Mouse (Mus musculus) bone marrow, adult 2 months (tissue): ENCODE measurements around the gene Rpl35a. TPM values are rescaled to one million over a fixed set of nuclear protein-coding genes. Genes with fewer than 3 reads are reported as not detected.
A peak's percentile ranks its signal among the peaks of the same experiment; 100 is the strongest.
"Not testable (repeated sequence)": the region's sequence is repeated elsewhere in the genome, so short reads cannot be mapped to it uniquely, and the experiment has no call there.

Source experiments
- H3K27ac ChIP-seq: fragments of 200-500 bp; 2 replicates; pipeline ENCODE4 v1.5.1; 2012; ENCODE audit warnings: low read depth, mild to moderate bottlenecking, control low read depth, inconsistent platforms, low read length; ENCODE audit not compliant: control insufficient read depth, poor library complexity, insufficient read depth
- H3K4me1 ChIP-seq: fragments of 200-500 bp; 2 replicates; pipeline ENCODE4 v1.6.1; 2011; ENCODE audit warnings: low read length; ENCODE audit not compliant: control insufficient read depth, insufficient read depth
- H3K4me3 ChIP-seq: fragments of 200-500 bp; replicated peaks from 2 replicates; pipeline ENCODE3; 2011; ENCODE audit warnings: mild to moderate bottlenecking, low read depth, low read length, control low read depth; ENCODE audit not compliant: control insufficient read depth
- CTCF ChIP-seq: fragments of 200-500 bp; IDR thresholded peaks from 2 replicates; pipeline ENCODE4 v1.5.1; 2011; ENCODE audit warnings: low read length, control low read depth; ENCODE audit not compliant: control insufficient read depth, insufficient read depth
- POLR2A ChIP-seq: fragments of 200-500 bp; IDR thresholded peaks from 2 replicates; pipeline ENCODE4 v1.6.1; 2011; ENCODE audit warnings: low read depth, mild to moderate bottlenecking, control low read depth, low read length, borderline replicate concordance; ENCODE audit not compliant: control insufficient read depth
- WGBS: fragments of 180-500 bp; shearing (Covaris S2); methylation state at CpG from one replicate; pipeline ENCODE4 v1.1.7; 2018; 5-methylcytosine and 5-hydroxymethylcytosine counted together
- polyA plus RNA-seq: library from polyadenylated mRNA; stranded (reverse); fragments of >200 nt; gene quantifications from 2 replicates; pipeline ENCODE4 v1.2.4, GENCODE M21; 2011; ENCODE audit warnings: low replicate concordance; ENCODE audit not compliant: missing spikeins, insufficient read depth, insufficient read length

Gene Rpl35a
- polyA plus RNA-seq, 1 experiment: 1,406 TPM

DNA sequence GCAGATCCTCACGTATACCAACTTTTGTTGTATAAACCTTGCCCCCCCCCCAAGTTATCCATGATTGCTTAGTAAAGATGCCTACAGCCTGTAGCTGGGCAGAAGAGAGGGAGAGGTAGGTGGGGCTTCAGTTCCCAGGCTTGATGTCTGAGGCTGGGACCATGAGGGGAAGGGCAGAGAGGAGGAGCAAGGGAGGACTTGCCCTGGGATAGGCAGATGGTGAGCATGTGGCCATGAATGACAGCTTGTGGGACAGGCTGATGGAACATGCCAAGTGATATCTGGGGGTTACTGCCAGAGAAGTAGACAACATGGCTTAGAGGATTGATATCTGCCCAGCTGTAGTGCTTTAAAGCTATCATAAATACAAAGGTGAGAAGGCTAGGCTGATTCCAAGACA is 8.2 kb upstream of the Rpl35a start:
- Histone ChIP-seq H3K27ac (no peak overlapping the region), H3K4me1 (peaks cover 2% of the 10 kb centered on the region; the same call in 1 of the 2 replicates), H3K4me3 (no peak overlapping the region)
- TF ChIP-seq CTCF (no peak), POLR2A (no peak)
- WGBS: 77% methylated on average over 1 of the region's 1 CpGs

DNA sequence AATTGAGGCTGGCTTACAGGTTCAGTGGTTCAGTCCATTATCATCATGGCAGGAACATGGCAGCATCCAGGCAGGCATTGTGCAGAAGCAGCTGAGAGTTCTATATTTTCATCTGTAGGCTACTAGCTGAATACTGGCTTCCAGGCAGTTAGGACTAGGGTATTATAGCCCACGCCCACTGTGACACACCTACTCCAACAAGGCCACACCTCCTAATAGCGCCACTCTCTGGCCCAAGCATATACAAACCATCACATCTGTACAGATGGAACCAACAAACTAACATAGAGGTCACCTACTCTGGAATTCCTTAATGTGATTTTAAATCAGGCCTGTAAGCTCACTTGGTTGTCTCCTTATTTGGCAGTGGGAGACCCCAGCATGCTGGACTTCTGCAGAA is 7.6 kb upstream of the Rpl35a start:
- Histone ChIP-seq H3K4me1 (no peaks in the 10 kb centered on the region), H3K4me3 (no peak overlapping the region), H3K27ac (no peak overlapping the region)
- WGBS: 80% methylated on average over 2 of the region's 2 CpGs
- TF ChIP-seq POLR2A: no peak
- TF ChIP-seq CTCF: no peak

DNA sequence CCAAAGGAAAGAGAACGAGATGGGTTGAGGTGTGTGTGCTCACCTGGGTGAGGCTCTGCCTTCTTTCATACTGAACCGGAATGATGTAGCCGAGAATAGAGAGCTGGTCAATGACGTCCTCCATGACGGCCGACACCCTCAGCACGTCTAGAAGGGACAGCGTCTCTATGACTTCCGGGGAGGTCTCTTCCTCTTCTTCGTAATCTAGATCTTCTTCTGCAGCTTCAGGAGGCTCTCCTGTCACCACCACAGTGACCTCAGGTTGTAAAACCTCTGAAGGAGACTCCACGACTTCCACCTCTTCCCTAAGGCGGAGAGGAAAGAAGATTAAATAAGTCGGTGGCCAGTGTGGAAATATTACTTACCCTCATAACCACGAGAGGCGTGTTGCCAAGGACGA is 6.4 kb upstream of the Rpl35a start:
- H3K4me3 ChIP-seq: no peak overlapping the region
- no peak overlapping the region for H3K27ac ChIP-seq
- H3K4me1 ChIP-seq: no peaks in the 10 kb centered on the region
- 60% methylated on average over 16 of the region's 16 CpGs for WGBS
- TF ChIP-seq POLR2A: no peak

DNA sequence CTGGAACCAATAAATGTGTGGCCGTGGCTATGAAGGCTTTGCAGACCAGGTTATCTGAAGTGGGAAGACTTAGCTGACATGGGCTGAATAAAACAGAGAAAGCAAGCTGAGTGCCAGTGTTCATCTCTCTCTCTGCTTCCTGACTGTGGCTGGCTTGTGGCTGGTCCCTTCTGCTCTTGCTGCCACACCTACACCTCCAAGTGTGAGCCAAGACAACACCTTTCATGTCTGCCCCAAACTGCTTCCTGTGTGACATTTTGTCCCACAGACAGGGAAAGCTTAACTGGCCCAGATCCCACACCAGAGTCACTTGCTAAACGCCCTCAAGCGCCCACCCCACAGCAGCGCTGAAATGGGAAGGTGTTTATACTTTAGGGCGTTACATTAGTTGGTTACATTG is 3.1 kb upstream of the Rpl35a start:
- no peak overlapping the region for H3K4me3 ChIP-seq
- H3K27ac ChIP-seq: no peak overlapping the region
- no peak for TF ChIP-seq POLR2A
- H3K4me1 ChIP-seq: peaks cover 1% of the 10 kb centered on the region; the same call in 1 of the 2 replicates
- WGBS: 65% methylated on average over 5 of the region's 5 CpGs

DNA sequence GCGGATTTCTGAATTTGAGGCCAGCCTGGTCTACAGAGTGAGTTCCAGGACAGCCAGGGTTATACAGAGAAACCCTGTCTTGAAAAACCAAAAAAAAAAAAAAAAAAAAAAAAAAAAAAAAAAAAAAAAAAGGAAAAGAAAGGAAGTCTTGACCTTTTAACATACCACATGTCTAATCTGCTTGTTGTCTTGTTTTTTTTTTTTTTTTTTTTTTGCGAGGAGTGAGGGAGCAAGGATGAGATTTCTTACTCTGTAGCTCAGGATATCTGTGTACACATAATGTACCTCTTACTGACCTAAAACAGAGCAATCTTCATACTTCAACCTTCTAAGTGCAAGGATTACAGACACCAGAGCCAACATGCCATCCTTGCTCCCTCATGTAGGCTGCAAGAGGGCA is 1.3 kb upstream of the Rpl35a start:
- not testable (repeated sequence) for H3K27ac ChIP-seq, H3K4me3 ChIP-seq, H3K4me1 ChIP-seq
- 57% methylated on average over 2 of the region's 2 CpGs for WGBS

DNA sequence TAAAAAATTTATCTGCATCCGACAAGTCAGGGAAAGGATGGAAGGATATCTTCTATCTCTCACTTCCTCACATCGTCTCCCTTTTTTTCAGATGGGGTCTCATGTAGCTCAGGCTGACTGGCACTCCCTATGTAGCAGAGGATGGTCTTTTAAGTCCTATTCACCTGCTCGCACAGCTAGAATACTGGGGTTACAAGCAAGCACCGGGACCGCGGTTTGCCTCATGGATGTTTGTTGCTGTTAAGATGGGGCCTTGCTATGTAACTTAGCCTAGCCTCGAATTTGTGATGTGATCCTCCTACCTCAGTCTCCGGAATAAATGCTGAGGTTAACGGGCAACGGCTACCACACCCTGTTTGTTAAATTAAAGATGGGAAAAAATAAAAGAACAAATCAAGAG is 598 bp upstream of the Rpl35a start:
- H3K4me1 ChIP-seq: peaks cover 2% of the 10 kb centered on the region; the same call in 1 of the 2 replicates
- 17% methylated on average over 10 of the region's 10 CpGs for WGBS
- TF ChIP-seq CTCF (no peak), POLR2A (no peak)
- peak overlapping the region; percentile 21 for H3K4me3 ChIP-seq
- no peak overlapping the region for H3K27ac ChIP-seq

DNA sequence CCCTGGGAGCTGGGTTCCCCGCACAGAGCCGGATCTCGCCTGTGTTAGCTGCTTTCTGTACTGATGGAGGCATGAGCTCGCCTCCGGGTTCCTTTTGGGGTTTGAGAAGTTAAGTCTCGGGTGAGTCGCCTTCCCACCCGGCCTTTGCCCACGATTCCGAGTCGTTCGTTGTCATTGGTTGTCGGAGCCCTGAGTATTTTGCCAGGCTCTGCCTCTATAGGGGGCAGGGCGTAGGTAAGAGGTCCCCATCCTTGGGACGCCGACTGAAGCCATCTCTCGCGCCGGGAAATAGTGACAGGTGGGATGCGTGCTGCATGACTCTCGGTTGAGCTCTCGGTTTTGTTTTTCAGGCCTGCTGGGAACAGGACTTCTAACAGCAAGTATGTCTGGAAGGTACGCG is 533 bp downstream of the Rpl35a start:
- peak overlapping the region; percentile 96 for H3K4me3 ChIP-seq
- TF ChIP-seq CTCF: no peak
- no peak for TF ChIP-seq POLR2A
- H3K4me1 ChIP-seq: peaks cover 2% of the 10 kb centered on the region; the same call in 1 of the 2 replicates
- under 1% methylated on average over 24 of the region's 24 CpGs for WGBS
- peak overlapping the region; percentile 89 for H3K27ac ChIP-seq

DNA sequence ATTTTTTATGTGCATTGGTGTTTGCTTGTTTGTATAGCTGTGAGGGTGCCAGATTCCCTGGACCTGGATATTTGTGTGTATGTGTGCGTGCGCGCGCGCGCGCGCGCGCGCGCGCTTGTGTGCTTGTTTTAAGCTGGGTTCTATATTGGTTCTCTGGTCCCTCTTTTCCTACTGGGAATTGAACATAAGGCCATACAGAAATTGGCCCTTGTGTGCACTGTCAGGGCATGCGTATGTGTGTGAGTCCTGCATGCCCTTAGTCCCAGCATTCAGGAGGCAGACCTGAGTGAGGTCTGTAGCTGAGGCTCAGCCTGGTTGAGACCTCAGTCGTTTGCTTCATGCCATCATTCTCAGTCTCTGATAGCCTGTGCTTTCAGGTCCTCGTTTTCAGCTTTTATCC is 1.8 kb downstream of the Rpl35a start:
- no peak for TF ChIP-seq POLR2A
- TF ChIP-seq CTCF: no peak
- peaks cover 2% of the 10 kb centered on the region; the same call in 1 of the 2 replicates for H3K4me1 ChIP-seq
- WGBS: 94% methylated on average over 16 of the region's 16 CpGs
- H3K4me3 ChIP-seq: peak overlapping the region; percentile 12
- H3K27ac ChIP-seq: no peak overlapping the region

DNA sequence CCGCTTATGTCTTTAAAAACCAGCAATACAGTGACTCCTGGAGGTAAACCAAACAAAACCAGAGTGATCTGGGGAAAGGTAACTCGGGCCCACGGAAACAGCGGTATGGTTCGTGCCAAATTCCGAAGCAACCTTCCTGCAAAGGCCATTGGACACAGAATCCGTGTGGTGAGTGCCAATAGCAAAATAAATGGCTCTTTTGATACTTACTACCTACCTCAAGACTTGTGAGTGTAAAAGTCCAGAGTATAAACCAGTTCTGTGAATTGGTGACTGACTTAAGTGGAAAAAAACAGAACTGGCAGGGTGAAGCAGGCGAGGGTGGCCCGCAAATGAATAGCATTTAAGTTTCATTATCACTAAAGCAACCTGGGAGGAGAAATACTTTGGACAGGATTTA is 2.4 kb downstream of the Rpl35a start:
- not testable (repeated sequence) for H3K4me3 ChIP-seq, H3K4me1 ChIP-seq, H3K27ac ChIP-seq
- WGBS: 89% methylated on average over 9 of the region's 9 CpGs
